Mouse (Mus musculus) inflammation-experienced regulatory T-cells, adult 6 months (primary cell): ENCODE measurements around the gene Rpf1. TPM values are rescaled to one million over a fixed set of nuclear protein-coding genes. Genes with fewer than 3 reads are reported as not detected.

Source experiments
- ATAC-seq: one replicate; pipeline ENCODE4 v1.8.0; 2017
- polyA plus RNA-seq, 3 experiments: library from polyadenylated mRNA; unstranded; fragments of 100-300 nt; shearing (Covaris generic); gene quantifications; one replicate each; pipeline ENCODE4 v1.2.1; 2017

The Rpf1 gene
- polyA plus RNA-seq, 3 experiments from 2014 or later = 47.4 to 53.6 (median 50.6) TPM

DNA sequence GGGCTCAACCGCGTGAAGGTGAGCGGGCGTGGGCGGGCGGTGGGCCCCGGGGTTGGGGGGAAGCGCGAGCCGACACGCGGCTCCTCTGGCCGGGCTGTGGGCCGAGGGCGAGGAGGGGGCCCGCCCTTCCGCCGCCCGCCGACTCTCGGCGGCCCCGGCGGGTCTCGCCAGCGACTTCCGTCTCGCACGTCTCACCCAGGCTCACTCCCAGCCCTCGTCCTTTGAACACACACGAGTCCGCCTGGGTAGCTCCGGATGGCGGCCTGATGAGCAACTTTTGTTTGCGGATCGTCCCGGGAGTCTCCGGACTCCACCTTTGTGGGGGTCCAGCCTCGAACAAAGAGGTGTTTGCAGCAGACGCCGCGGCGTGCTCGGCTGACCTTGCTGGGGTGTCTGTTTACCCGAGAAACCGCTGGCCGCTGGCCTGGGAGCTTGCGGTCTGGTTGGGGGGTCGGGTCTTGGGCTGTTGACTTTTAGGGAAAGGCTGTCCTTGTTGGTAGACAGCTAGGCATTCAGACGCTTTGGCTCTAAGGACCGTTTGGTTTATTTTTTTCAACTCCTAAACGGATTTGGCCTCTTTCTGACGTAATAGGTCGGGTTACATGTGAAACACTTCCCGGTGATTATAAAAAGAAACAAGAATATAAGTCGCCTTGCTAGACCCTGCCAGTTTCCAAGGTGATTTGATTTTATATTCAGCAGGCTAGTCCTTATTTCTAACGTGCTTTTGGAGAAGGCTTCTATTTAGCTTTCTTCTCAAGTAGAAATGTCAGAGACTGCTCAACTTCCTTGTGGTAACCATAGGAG, 21.0 kb downstream of the Rpf1 start:
- peak; percentile 53 for ATAC-seq

DNA sequence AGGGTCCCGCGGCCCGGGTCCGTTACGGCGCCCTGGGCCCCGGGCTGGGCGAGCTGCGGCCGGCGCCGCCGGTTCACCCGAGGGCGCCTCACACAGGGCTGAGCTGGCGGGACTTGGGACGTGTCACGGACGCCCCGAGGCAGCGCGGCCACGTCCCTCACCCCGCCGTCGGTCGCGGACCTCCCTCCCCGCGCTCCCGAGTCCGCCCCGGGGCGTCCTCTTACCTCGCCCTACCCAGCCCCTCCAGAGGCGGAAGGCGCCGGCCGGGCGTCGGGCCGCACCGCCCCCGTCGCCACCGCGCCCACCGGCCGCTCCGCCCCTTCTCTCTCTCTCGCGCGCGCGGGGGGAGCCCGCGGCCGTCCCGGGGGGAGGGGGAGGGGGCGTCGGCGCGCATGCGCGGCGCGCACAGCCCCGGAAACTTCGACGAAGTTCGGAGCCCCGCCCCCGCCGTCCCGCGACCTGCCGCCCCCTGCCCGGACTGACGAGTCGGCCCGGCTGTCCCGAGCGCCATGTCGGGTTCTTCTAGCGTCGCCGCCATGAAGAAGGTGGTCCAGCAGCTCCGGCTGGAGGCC, 21.7 kb downstream of the Rpf1 start, which contains the start of the genes Spata1 and Gng5:
Gene Spata1 (minus strand): TSS at position 323 of the 572 bp plus-strand sequence.
Gene Gng5 (plus strand): TSS at position 377 of the 572 bp plus-strand sequence.
- ATAC-seq = peak; percentile 66

DNA sequence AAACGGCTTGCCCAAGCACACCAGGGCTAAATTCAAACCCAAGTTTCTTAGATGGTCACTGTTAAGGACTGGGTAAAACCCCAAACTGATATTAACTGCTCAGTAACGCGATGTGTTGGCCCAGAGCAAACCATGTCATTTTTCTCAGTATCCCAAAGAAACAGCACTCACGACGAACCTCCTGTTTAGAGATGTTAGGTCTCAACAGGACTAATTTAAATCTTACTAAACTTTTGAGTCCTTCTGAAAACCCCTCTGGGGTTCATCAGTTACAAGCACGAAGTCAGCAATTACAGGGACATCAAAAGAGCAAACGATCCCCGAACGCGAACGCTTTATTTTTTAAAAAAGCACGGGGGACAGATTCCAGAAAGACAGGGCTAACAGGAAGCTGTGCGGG, 22.2 kb downstream of the Rpf1 start:
- ATAC-seq = peak; percentile 22

DNA sequence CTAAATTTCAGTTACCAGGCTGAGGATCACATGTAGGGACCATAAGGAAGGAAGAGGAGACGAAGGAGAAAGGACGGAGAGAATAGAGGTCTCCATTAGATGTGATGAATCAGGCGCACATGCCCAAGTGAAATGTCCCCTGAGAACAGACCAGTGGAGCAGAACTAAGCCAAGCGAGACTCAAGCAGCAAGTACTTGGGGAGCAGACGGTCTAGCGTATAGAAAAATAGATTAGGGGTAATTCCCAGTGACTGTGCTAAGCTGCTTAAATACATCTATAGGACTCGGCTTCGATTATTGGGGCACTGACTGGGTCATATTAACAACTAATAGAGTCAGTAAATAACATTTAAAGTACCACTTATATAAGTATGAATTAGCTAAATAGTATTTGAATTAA, 26.3 kb downstream of the Rpf1 start:
- no peak for ATAC-seq

DNA sequence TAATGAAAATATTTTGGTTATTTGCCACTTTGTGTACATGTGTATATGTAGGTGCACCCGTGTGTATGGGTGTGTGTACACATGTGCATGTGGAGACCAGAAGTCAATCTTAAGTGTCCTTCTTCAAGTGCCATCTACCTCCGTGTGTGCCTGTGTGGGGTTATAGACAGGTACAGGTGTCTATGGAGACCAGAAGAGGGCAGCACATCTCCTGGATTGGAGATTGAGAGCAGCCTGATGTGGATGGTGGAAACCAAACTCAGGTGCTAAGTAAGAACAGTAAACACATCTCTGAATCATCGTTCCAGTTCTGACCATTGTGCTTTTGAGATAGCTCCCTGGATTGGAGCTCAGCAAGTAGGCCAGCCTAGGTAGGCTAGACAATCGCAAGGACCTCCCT, 34.8 kb downstream of the Rpf1 start:
- ATAC-seq = no peak

DNA sequence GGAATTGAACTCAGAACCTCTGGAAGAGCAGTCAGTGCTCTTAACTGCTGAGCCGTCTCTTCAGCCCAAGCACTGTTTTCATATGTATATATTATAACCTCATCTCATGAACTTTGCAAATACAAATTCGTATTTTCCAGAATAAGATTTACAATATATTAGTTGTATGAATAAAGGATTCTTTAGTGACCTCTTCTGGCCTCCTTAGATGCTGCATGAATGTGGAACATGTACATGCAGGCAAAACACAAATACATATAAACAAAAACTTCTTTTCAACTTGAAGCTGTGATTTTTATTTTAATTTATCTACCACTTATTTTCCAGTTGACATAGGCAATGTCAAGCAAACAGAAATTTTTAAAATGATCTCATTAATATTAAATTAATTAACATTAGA, 39.2 kb downstream of the Rpf1 start:
- no peak for ATAC-seq

DNA sequence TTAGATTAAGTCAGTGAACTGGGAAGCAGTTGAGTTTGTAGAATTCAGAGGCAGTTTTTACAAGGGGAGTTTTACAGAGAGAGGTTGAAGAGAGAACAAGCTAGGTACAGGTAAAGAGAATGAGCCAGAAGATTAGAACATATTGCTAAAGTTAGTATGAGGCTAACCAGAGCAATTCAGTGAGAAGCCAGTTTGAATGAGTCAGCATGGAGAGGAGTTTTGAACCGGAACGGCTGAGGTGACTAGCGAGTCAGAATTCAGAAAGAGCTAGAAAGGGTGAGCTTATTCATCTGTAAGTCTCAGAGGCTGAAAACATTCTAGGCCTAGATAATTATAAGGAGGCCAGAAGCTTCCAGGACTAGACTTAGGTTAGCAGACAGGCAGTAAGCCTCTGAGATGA, 46.8 kb downstream of the Rpf1 start:
- ATAC-seq = no peak

DNA sequence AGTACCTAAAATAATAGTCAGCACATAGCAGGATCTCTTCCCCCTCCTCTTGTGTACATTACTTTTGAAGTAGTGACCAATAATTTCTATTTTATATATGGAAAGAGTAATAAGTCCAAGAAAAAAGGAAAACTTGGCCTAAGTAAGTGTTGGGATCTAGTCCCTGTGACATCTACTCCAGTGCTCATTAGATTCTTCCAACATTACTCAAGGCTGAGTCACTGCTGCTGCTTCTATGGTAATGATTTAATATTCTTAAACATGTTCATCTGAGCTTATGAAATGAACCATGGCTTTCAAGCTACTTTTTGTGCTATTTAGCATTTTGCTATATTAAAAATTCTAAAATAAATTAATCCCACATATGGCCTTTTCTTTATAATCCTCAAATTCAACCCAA, 47.5 kb downstream of the Rpf1 start:
- no peak for ATAC-seq

DNA sequence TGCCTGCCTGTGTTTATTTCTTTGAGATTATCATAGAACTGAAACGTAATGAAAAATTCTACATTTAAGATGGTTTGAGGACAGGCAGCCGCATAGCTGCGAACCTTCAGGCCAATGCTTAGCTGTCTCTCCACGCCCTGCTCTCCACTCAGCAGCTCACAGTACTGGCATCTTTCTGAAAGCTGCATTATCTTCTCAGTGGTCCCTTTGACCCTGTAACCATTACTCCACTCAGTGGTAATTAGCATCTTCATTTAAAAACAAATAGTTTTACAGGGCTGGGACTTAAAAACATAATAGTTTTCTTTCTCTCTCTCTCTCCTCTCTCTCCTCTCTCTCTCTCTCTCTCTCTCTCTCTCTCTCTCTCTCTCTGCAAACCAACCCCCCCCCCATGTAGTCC, 48.6 kb downstream of the Rpf1 start:
- no peak for ATAC-seq

DNA sequence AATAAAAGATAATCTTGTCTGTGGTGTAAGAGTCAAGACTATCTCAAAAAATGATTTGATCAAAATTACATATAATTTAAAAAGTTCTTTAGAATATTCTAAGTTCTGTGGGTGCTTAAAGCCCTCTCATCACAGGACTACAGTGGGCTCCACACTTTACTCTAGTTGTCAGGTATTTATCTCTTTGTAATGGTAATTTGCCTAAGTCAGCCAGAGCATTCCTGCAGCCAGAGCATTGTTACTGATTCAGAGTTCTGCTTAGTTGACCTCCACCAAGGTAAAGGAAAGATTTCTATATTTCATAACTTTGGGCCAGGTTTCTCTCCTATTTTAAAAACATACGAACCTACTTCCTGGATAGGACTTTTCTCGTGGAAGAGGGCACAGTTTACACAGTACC, 52.0 kb downstream of the Rpf1 start:
- ATAC-seq = no peak

DNA sequence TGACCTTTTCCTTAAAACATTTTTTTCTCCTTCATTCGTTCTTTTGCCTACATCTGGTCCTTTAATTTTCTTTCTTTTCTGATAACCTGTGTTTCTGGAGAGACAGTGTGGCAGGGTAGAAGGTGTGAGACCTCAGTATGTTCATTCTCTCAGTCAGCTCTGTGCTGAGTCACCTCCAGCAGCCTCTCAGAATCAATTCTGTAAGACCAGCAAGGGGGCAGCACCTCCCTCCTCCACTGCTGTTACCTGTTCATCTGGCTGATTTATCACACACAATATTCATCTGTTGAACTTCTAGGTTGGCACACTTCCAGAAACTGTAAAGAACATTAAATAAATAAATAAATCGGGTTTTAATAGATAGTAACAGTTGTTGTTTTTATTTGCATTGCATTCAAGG, 58.3 kb downstream of the Rpf1 start:
- ATAC-seq = no peak

Other genes with a start within 250 kb of the Rpf1 start
- gene Ssx2ip, start 116.8 kb downstream of the Rpf1 start, polyA plus RNA-seq = 1 to 10 TPM in 2 of 3 experiments, under 1 TPM in 1; 0.91 to 1.3 (median 1.1) TPM
- gene Ctbs, start 71.6 kb downstream of the Rpf1 start, polyA plus RNA-seq = 10 to 100 TPM in 1 of 3 experiments, 1 to 10 TPM in 2; 5.9 to 10.2 (median 7.2) TPM
- 10 to 100 TPM in 1 of 3 experiments, 1 to 10 TPM in 2; 7.9 to 10.4 (median 9.6) TPM for gene Spata1, start 21.7 kb downstream of the Rpf1 start, polyA plus RNA-seq
- 100 to 1,000 TPM; 359 to 368 (median 360) TPM for gene Gng5, start 21.6 kb downstream of the Rpf1 start, polyA plus RNA-seq
- gene Uox, start 49.0 kb upstream of the Rpf1 start, polyA plus RNA-seq = under 1 TPM in 1 of 3 experiments, not detected in 2; 0.13 TPM
- gene Dnase2b, start 94.2 kb upstream of the Rpf1 start, polyA plus RNA-seq = not detected
- gene 4930503B20Rik, start 129.9 kb upstream of the Rpf1 start, polyA plus RNA-seq = not detected
- gene Samd13, start 164.2 kb upstream of the Rpf1 start, polyA plus RNA-seq = under 1 TPM in 1 of 3 experiments, not detected in 2; 0.78 TPM